Mouse (Mus musculus): ENCODE results near the gene Nr0b2.

Gene Nr0b2

DNA sequence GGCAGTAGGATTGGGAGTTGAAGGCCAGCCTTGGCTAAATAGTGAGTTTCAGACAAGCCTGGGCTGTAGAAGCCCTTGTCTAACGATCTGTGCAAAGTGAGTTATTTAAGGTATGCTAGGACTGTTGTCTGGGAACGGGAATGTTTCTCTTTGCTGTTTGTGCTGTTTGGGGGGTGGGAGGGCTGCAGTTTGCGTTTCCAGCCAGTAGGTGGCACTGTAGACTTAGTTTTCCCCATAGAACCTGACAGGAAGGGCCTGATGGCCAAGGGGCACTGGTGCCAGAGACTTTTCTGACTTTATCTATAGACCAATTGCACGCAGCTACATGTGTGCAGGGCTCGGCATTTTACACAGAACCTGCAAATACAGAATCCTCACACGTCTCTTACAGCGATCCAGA lies 39.4 kb downstream of the Nr0b2 start:
- TF ChIP-seq GATA4 (IDR thresholded peaks at IDR 0.05; ENCODE audit: insufficient replicate concordance, low read length) = no peak

DNA sequence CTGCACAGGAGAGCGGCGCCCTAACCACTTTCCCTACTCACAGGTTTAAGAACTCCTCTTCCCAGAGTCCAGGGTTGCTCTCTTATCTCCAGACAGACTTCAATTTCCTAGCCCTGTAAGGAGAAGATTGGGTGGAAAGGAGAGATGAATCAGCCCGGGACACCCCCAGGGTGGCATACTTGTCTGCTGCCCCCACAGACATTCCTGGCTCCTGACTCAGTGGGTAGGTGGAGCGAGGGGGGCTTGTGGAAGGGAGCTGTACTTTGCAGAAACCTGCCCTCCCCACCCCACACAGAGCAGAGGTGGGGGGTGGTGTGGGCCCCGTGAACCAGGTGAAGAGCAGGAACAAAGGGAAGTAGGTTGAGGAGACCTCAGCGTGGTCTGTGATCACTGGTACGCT lies 42.4 kb downstream of the Nr0b2 start:
- no peak for TF ChIP-seq GATA4 (IDR thresholded peaks at IDR 0.05; ENCODE audit: insufficient replicate concordance, low read length)

DNA sequence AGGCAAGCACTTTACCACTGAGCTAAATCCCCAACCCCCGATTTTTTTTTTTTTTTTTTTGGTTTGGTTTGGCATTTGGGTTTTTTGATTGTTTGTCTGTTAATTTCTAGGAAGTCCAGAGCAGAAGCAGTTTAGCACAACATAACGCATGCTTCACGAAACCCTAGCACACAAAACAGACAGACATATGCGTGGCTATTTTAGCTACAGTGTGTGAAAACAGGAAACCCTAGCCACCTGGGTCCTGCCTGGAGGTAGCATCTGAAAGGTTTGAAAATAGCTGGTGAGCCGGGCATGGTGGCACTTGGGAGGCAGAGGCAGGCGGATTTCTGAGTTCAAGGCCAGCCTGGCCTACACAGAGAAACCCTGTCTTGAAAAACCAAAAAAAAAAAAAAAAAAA lies 42.9 kb downstream of the Nr0b2 start:
- TF ChIP-seq GATA4 (IDR thresholded peaks at IDR 0.05; ENCODE audit: insufficient replicate concordance, low read length) = no peak

DNA sequence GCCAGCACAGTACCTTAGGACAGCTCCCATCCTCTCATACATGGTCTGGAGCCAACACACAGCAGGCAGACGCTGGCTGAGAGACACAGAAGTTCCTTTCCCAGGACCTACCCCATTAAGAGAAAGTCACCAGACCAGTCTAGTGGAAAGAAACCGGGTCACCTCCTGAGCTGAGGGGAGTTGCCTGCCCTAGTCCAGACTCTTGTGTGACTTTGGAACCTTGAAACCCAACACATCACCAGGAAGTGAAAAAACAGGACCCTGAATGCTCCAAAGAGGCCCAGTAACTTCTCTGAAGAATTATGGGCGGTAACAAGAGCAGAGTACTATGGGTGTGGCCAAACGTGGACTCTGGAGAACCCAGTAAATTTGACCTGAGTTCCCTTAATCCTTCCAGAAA lies 45.4 kb downstream of the Nr0b2 start:
- no peak for TF ChIP-seq GATA4 (IDR thresholded peaks at IDR 0.05; ENCODE audit: insufficient replicate concordance, low read length)

DNA sequence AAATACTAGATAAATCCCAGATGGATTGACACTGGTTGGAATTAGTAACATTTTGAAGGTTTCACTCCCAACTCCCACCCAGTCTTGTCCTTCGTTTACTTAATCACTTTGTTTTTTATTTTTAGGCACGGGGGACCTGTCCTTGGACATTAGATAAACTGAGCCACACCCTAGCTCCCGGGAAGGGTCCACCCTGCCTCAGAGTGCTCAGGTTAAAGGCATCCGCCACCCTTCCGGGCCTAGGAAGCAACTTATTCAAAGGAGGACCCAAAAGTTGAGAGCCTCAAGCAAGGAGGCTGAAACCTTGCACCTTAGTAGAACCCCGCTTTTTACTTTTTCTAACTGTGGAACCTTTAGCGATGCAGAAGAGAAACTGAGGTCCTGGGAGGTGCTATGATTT lies 45.9 kb downstream of the Nr0b2 start:
- no peak for TF ChIP-seq GATA4 (IDR thresholded peaks at IDR 0.05; ENCODE audit: insufficient replicate concordance, low read length)

DNA sequence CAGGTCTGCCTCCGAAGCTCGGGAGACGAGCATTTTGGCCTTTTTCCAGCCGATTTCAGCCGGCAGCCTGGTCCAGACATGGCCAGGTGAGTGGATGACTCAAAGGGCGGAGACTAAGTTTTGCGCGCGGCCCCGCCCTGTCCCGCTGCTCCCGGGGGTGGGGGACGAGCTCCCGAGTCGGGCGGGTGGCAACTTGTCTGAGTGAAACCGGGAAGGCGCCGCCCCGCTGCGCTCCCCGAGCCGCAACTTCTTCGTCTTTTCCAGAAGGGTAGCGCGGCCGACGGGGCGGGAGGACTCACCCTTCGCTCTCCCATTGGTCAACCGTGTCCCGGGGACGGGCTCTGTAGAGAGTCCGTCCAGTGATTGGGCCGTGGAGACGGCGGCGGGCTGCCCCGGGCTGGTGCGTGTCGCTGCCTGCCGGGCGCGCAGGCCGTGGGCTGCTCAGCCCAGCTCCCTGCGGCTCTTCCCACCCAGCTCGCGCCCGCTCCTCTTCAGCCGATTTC lies 46.4 kb downstream of the Nr0b2 start:
- TF ChIP-seq GATA4 (IDR thresholded peaks at IDR 0.05; ENCODE audit: insufficient replicate concordance, low read length) = no peak

DNA sequence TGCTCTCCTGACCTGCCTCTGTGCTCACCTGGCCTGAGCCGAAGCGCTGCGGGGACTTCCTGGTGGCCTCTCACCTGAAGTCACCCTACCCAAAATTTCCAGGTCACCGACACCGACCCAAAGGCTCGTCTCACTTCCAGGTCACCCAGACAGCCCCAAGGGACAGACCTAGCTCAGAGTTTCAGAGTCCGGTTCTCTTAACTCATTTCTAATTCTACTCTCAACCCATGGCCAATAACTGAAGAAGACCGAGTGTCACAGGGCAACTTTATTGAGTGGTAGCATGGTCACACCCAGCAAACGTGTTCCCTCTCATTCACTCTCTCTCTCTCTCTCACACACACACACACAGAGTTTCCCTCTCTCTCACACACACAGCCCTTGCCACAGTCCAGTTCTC lies 47.1 kb downstream of the Nr0b2 start:
- TF ChIP-seq GATA4 (IDR thresholded peaks at IDR 0.05; ENCODE audit: insufficient replicate concordance, low read length) = no peak

DNA sequence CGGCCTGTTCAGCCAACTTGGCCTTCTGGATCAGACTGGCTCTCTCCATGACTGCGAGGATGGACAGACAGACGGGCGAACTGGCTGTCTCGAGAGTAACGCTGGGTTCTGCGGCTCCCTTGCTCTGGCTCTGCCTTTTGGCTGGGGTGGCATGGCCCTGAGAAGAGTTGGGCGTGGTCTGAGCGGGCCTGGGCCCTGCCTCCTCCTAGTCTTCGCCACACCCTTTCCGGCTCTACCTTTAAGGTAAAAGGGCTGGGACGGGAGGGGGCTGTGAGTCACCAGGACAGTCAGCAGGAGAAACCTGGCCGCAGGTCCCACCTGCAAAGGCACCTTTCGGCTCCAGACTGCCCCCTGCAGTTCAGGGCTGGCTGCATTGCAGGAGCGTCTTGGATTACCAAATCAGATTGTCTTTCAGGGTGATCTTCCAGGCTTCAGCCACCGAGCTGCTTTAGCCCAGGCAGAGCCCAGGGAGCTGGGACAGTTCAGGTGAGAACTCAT lies 48.6 kb downstream of the Nr0b2 start, which contains the start of gene Sfn:
TSS of gene Sfn (minus strand) at position 448 of the 498 bp plus-strand sequence.
- TF ChIP-seq GATA4 (IDR thresholded peaks at IDR 0.05; ENCODE audit: insufficient replicate concordance, low read length) = no peak

DNA sequence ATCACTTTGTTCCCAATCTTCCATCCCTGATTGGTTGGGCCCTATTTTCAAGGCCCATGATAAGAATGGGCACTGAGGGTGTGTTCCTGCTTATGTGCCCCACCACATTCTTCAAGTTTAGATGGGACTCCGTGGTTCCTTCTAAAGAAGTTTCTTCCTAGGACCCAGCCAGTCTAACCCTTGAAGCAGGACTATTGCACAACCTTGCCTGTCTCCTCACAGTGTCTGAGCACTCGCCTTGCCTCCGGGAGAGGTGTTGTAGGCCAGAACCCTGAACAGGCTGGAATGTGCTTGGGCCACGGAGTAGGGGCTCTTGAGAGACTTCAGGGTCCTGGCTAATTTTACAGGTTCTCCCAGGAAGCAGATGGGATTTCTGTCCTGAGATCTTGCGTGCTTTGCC lies 49.9 kb downstream of the Nr0b2 start:
- no peak for TF ChIP-seq GATA4 (IDR thresholded peaks at IDR 0.05; ENCODE audit: insufficient replicate concordance, low read length)

DNA sequence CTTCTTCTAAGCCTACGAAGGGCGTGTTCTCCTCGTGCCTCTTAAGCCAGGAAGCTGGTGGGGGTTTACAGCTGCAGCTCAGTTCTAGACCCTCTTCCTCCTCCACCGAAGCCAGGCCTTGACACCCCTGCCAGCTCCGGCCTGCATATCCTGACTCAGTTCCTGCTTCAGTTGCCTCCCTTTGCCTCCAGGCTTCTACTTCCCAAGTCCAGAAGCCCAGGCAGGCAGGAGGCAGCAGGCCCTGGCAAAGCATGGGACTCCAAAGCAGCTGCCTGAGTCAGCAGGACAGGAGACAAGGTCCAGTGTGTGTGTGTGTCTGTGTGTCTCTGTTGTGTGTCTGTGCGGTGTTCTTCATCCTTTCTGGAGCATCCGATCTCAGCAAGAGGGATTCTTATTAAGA lies 51.0 kb downstream of the Nr0b2 start:
- TF ChIP-seq GATA4 (IDR thresholded peaks at IDR 0.05; ENCODE audit: insufficient replicate concordance, low read length) = no peak

DNA sequence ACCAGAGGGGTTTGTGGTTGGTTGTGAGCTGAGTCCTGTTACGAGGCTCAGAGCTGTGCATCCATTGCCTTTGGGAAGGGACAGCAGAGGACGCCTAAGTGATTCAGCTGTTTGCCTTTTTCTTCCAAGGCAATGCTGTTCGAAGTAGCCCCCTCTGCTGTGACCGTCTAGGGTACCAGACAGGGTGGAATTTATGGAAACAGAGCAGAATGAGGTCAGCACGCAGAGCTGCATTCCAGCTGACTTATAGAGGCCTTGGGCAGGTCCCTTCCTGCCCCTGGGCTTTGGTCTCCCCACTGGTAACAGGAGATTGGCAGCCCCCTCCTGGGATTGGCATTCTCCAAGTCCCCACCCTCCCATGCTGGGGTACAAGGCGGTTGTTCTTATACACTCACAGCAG lies 51.7 kb downstream of the Nr0b2 start:
- TF ChIP-seq GATA4 (IDR thresholded peaks at IDR 0.05; ENCODE audit: insufficient replicate concordance, low read length) = no peak

DNA sequence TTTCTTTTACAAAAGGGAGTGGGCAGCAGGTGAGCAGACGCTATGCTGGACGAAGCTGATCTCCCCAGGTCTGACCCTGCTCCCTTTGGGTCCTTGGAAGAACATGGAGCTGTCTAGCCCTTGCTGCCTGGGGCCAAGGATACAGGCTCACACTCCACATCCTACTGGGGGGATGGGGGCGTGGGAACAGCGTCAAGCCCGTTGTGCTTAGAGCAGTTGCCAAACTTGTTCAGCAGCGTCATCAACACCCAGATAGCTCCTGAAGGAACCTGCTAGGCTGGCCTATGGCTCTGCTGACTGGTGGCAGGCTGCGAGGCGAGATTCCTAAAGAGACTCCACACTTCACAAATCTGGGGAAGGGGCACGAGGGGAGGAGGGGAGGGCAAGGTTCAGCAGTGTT lies 52.2 kb downstream of the Nr0b2 start:
- TF ChIP-seq GATA4 (IDR thresholded peaks at IDR 0.05; ENCODE audit: insufficient replicate concordance, low read length) = no peak

Data from liver, adult (tissue).